ENCODE assay signal across 9 mouse cellular contexts in genomic region chr1:177321655-177322306, GRCm38 (mm10).
A peak's percentile ranks its signal among the peaks of the same experiment; 100 is the strongest.
DNase-seq lines count a peak whose midpoint lies in the region; ATAC-seq lines count a peak whose summit lies in the region.
"Had no signal": no experiment of that assay in that cellular context is flagged by ENCODE, and none has a peak within 500 bp of the region (broad histone marks: within the 10 kb centered on the region; RNA-seq: fewer than 3 reads in every experiment).

No protein-coding gene starts in this region.

- 35% methylated on average over 5 of the region's 5 CpGs for WGBS in embryonic facial prominence, embryonic 14.5 days
- 27% methylated on average over 5 of the region's 5 CpGs for WGBS in midbrain, embryonic 12.5 days

- no peak for ATAC-seq in megakaryocyte, adult 5-6 weeks (ENCODE audit: poor library complexity, severe bottlenecking)
- ATAC-seq in embryonic facial prominence, embryonic 14.5 days (ENCODE audit: low read depth) = no peak
- ATAC-seq in midbrain, embryonic 12.5 days (ENCODE audit: low FRiP score, low read depth) = peak; percentile 4; the same call in 1 of the 2 replicates

- H3K27me3 ChIP-seq in megakaryocyte, embryonic 14.5 days (replicated peaks) = peaks cover 33% of the 10 kb centered on the region
- H3K27me3 ChIP-seq in embryonic facial prominence, embryonic 14.5 days (replicated peaks; ENCODE audit: control insufficient read depth, insufficient read depth, low read length) = peaks cover 3% of the 10 kb centered on the region; the same call in 1 of the 2 replicates
- H3K27me3 ChIP-seq in midbrain, embryonic 12.5 days = peaks cover 4% of the 10 kb centered on the region; the same call in 1 of the 2 replicates

- no peak overlapping the region for H3K27ac ChIP-seq in embryonic facial prominence, embryonic 14.5 days (replicated peaks; ENCODE audit: low read depth, low read length)
- peak overlapping the region; percentile 85 for H3K27ac ChIP-seq in midbrain, embryonic 12.5 days (replicated peaks)
- H3K27ac ChIP-seq: limb, embryonic 15.5 days had no signal

- peak overlapping the region; percentile 86; the same call in 1 of the 2 replicates for H3K4me2 ChIP-seq in embryonic facial prominence, embryonic 14.5 days (ENCODE audit: low read depth, low read length)
- peak overlapping the region; percentile 70 for H3K4me2 ChIP-seq in midbrain, embryonic 12.5 days (replicated peaks)

- no peaks in the 10 kb centered on the region for H3K36me3 ChIP-seq in megakaryocyte, embryonic 14.5 days (replicated peaks; ENCODE audit: low read length)
- no peaks in the 10 kb centered on the region for H3K36me3 ChIP-seq in embryonic facial prominence, embryonic 14.5 days (ENCODE audit: control insufficient read depth, insufficient read depth, low read length)
- no peaks in the 10 kb centered on the region for H3K36me3 ChIP-seq in midbrain, embryonic 12.5 days
- H3K36me3 ChIP-seq: limb, embryonic 15.5 days had no signal

- H3K4me1 ChIP-seq in megakaryocyte, embryonic 14.5 days = peaks cover 17% of the 10 kb centered on the region
- 0 out of 2 replicates have a peak, but pooled peaks cover 3% of the 10 kb centered on the region for H3K4me1 ChIP-seq in embryonic facial prominence, embryonic 14.5 days (ENCODE audit: control insufficient read depth, insufficient read depth, low read length)
- H3K4me1 ChIP-seq in midbrain, embryonic 12.5 days = peaks cover 18% of the 10 kb centered on the region

- DNase-seq in cerebellum, adult 11 months = peak; percentile 30
- DNase-seq in embryonic facial prominence, embryonic 14.5 days (ENCODE audit: low spot score) = no peak
- no peak for DNase-seq in kidney, postnatal 14 days
- no peak for DNase-seq in adrenal gland, postnatal 10 days
- no peak for DNase-seq in liver

- no peak overlapping the region for H3K9ac ChIP-seq in embryonic facial prominence, embryonic 14.5 days (ENCODE audit: low read depth, low read length)
- no peak overlapping the region for H3K9ac ChIP-seq in midbrain, embryonic 12.5 days (replicated peaks)

- peaks cover 17% of the 10 kb centered on the region for H3K9me3 ChIP-seq in megakaryocyte, embryonic 14.5 days
- no peaks in the 10 kb centered on the region for H3K9me3 ChIP-seq in embryonic facial prominence, embryonic 14.5 days (ENCODE audit: control insufficient read depth, low read length)
- H3K9me3 ChIP-seq in midbrain, embryonic 12.5 days = no peaks in the 10 kb centered on the region
- H3K9me3 ChIP-seq: limb, embryonic 15.5 days had no signal

- H3K4me3 ChIP-seq in megakaryocyte, embryonic 14.5 days (replicated peaks) = peak overlapping the region; percentile 91
- H3K4me3 ChIP-seq in embryonic facial prominence, embryonic 14.5 days (ENCODE audit: low read depth, low read length) = no peak overlapping the region
- H3K4me3 ChIP-seq in midbrain, embryonic 12.5 days = no peak overlapping the region
